Mouse (Mus musculus): ENCODE measurements around the gene Prpf40b. TPM values are rescaled to one million over a fixed set of nuclear protein-coding genes. Genes with fewer than 3 reads are reported as not detected.
"Not testable (repeated sequence)": the region's sequence is repeated elsewhere in the genome, so short reads cannot be mapped to it uniquely, and the experiment has no call there.

Gene Prpf40b
- polyA plus RNA-seq (2014; fragmentation: Nextera tagmentation; extraction: Ambion mirVana) = 34.6 and 37.4 TPM in 2 replicates

GRCm38 (mm10) chr15:99294813-99295374, at the start of gene Prpf40b:
TSS of gene Prpf40b (plus strand) at chr15:99295087.
- Histone ChIP-seq H3K4me3 (ENCODE audit: low read depth, low read length) (peak within 1 kb of the TSS; percentile 60), H3K4me2 (peak within 1 kb of the TSS; percentile 65), H3K9me3 (replicated peaks; ENCODE audit: control insufficient read depth, low read length) (no peaks in the 10 kb centered on the region), H3K36me3 (ENCODE audit: control insufficient read depth, insufficient read depth, low read length) (no peaks in the 10 kb centered on the region), H3K27ac (ENCODE audit: low read depth, low read length) (peak within 1 kb of the TSS; percentile 74), H3K9ac (ENCODE audit: low read depth, low read length) (peak within 1 kb of the TSS; percentile 74), H3K4me1 (ENCODE audit: control insufficient read depth, insufficient read depth, low read length) (0 out of 2 replicates have a peak, but pooled peaks cover 7% of the 10 kb centered on the region), H3K27me3 (ENCODE audit: control insufficient read depth, insufficient read depth, low read length) (no peaks in the 10 kb centered on the region)
- peak; percentile 95 for ATAC-seq (replicated peaks; ENCODE audit: insufficient number of reproducible peaks, low FRiP score, low TSS enrichment)
- under 1% methylated on average over 45 of the region's 64 CpGs for WGBS (ENCODE audit: insufficient replicate concordance)

DNA sequence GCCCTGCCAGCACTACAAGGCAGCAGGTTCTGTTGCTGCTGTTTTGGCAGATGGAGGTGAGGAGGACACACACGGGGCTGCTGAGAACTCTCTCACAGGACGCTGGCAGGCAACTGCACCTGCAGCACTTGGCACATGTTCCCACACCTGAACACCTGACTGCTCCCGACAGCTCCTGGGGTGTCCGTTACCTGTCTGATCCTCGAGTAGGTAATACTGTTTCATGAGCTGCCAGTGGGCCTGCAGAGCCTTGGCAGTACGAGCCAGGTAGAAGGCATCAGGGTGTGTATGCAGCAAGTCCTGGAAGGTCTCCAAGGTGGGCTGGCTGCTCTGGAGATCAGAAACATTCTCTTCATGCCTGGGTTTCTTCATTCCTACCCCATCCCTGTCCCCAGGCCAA, 48.2 kb upstream of the Prpf40b start:
- not testable (repeated sequence) for H3K9ac ChIP-seq (ENCODE audit: low read depth, low read length); H3K4me2 ChIP-seq; H3K27ac ChIP-seq (ENCODE audit: low read depth, low read length); H3K4me3 ChIP-seq (ENCODE audit: low read depth, low read length); H3K27me3 ChIP-seq (ENCODE audit: control insufficient read depth, insufficient read depth, low read length); H3K9me3 ChIP-seq (replicated peaks; ENCODE audit: control insufficient read depth, low read length); ATAC-seq (replicated peaks; ENCODE audit: insufficient number of reproducible peaks, low FRiP score, low TSS enrichment)
- peaks cover 23% of the 10 kb centered on the region for H3K36me3 ChIP-seq (ENCODE audit: control insufficient read depth, insufficient read depth, low read length)
- WGBS (ENCODE audit: insufficient replicate concordance) = 89% methylated on average over 6 of the region's 6 CpGs
- peaks cover 29% of the 10 kb centered on the region for H3K4me1 ChIP-seq (ENCODE audit: control insufficient read depth, insufficient read depth, low read length)

DNA sequence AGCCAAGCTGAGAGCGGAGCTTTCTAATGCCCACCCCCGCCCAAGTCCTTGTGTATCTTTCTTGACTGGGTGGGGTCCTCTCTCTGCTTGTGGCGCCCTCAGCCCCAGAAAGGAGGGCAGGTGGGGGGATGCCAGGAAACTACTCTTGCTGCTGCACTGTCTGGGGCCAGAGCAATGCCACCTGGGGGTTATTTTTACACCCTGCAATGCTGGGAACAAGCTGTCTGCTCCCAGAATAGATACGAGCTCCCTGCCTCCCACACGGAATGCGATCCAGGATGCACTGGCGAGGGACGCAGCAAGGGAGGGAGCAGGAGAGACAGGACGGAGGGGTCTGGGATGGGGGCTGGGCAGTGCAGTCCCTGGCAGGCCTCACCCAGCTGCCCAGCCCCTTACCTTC, 45.9 kb upstream of the Prpf40b start:
- H3K36me3 ChIP-seq (ENCODE audit: control insufficient read depth, insufficient read depth, low read length) = peaks cover 15% of the 10 kb centered on the region

GRCm38 (mm10) chr15:99249938-99250337, 44.9 kb upstream of the Prpf40b start:
- no peak for ATAC-seq (replicated peaks; ENCODE audit: insufficient number of reproducible peaks, low FRiP score, low TSS enrichment)
- H3K27me3 ChIP-seq (ENCODE audit: control insufficient read depth, insufficient read depth, low read length) = no peaks in the 10 kb centered on the region
- no peak overlapping the region for H3K4me3 ChIP-seq (ENCODE audit: low read depth, low read length)
- H3K9me3 ChIP-seq (replicated peaks; ENCODE audit: control insufficient read depth, low read length) = no peaks in the 10 kb centered on the region
- H3K36me3 ChIP-seq (ENCODE audit: control insufficient read depth, insufficient read depth, low read length) = peaks cover 7% of the 10 kb centered on the region; the same call in 1 of the 2 replicates
- H3K9ac ChIP-seq (ENCODE audit: low read depth, low read length) = peak overlapping the region; percentile 54; the same call in 1 of the 2 replicates
- H3K4me1 ChIP-seq (ENCODE audit: control insufficient read depth, insufficient read depth, low read length) = peaks cover 42% of the 10 kb centered on the region
- H3K27ac ChIP-seq (ENCODE audit: low read depth, low read length) = peak overlapping the region; percentile 77
- WGBS (ENCODE audit: insufficient replicate concordance) = 84% methylated on average over 11 of the region's 11 CpGs
- peak overlapping the region; percentile 93 for H3K4me2 ChIP-seq

More for the DNA sequence above, 45.9 kb upstream of the Prpf40b start:
- Histone ChIP-seq H3K27me3 (ENCODE audit: control insufficient read depth, insufficient read depth, low read length) (no peaks in the 10 kb centered on the region), H3K27ac (ENCODE audit: low read depth, low read length) (peak overlapping the region; percentile 77), H3K4me2 (peak overlapping the region; percentile 93), H3K4me3 (ENCODE audit: low read depth, low read length) (no peak overlapping the region), H3K4me1 (ENCODE audit: control insufficient read depth, insufficient read depth, low read length) (peaks cover 36% of the 10 kb centered on the region), H3K9me3 (replicated peaks; ENCODE audit: control insufficient read depth, low read length) (no peaks in the 10 kb centered on the region), H3K9ac (ENCODE audit: low read depth, low read length) (no peak overlapping the region)
- WGBS (ENCODE audit: insufficient replicate concordance) = 42% methylated on average over 9 of the region's 9 CpGs
- ATAC-seq (replicated peaks; ENCODE audit: insufficient number of reproducible peaks, low FRiP score, low TSS enrichment) = peak; percentile 44; the same call in 1 of the 2 replicates

- not testable (repeated sequence) for H3K9me3 ChIP-seq (replicated peaks; ENCODE audit: control insufficient read depth, low read length); ATAC-seq (replicated peaks; ENCODE audit: insufficient number of reproducible peaks, low FRiP score, low TSS enrichment); H3K27me3 ChIP-seq (ENCODE audit: control insufficient read depth, insufficient read depth, low read length); H3K27ac ChIP-seq (ENCODE audit: low read depth, low read length); H3K36me3 ChIP-seq (ENCODE audit: control insufficient read depth, insufficient read depth, low read length)
- peak overlapping the region; percentile 60 for H3K4me3 ChIP-seq (ENCODE audit: low read depth, low read length)
- peak overlapping the region; percentile 72 for H3K9ac ChIP-seq (ENCODE audit: low read depth, low read length)
- H3K4me1 ChIP-seq (ENCODE audit: control insufficient read depth, insufficient read depth, low read length) = peaks cover 42% of the 10 kb centered on the region
- H3K4me2 ChIP-seq = peak overlapping the region; percentile 93
- WGBS (ENCODE audit: insufficient replicate concordance) = 0% methylated on average over 14 of the region's 15 CpGs
Measured at GRCm38 (mm10) chr15:99251111-99251510, 43.8 kb upstream of the Prpf40b start.

DNA sequence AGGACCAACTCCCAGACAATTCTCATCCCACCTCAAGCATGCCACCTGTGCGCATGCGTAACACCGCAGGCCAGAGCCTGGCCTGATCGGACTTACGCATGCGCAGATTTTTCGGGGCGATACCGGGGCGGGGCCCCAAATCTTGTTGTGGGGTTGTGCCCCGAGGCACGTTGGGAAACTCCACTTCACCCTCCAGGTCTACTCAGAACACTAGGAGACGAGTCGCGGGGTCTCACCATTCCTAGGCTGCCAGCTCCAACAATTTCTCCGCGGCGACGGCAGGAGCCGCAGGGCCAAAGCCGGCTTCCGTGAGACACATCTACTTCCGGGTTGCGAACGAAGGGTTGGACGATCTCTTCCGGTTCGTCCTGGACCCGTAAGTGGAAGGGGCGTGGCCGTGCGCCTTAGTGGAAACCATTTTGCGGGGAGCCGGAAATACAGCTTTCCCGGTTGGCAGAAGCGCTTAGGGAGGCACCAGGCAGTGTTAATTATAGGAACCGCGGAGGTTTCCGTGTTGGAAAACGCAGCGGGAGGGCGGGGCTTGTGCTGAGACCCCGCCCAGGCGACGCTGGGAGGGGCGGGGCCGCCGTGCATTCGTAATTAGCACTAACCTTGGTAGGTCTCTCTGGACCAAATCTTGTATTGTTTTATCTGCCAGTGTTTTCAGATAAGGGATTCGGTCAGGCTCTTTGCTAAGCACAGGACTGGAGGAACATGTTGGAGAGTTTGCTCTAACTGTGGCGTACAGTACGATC, 43.1 kb upstream of the Prpf40b start, which contains the start of gene Mcrs1:
Gene Mcrs1, minus strand, starts transcription at position 336 of the 755 bp plus-strand sequence.
- H3K4me2 ChIP-seq = peak within 1 kb of the TSS; percentile 93
- H3K9ac ChIP-seq (ENCODE audit: low read depth, low read length) = peak within 1 kb of the TSS; percentile 80
- no peaks in the 10 kb centered on the region for H3K27me3 ChIP-seq (ENCODE audit: control insufficient read depth, insufficient read depth, low read length)
- peak within 1 kb of the TSS; percentile 99 for H3K27ac ChIP-seq (ENCODE audit: low read depth, low read length)
- H3K4me1 ChIP-seq (ENCODE audit: control insufficient read depth, insufficient read depth, low read length) = peaks cover 42% of the 10 kb centered on the region
- under 1% methylated on average over 52 of the region's 52 CpGs for WGBS (ENCODE audit: insufficient replicate concordance)
- peak within 1 kb of the TSS; percentile 60 for H3K4me3 ChIP-seq (ENCODE audit: low read depth, low read length)
- H3K9me3 ChIP-seq (replicated peaks; ENCODE audit: control insufficient read depth, low read length) = no peaks in the 10 kb centered on the region
- peak; percentile 84 for ATAC-seq (replicated peaks; ENCODE audit: insufficient number of reproducible peaks, low FRiP score, low TSS enrichment)
- H3K36me3 ChIP-seq (ENCODE audit: control insufficient read depth, insufficient read depth, low read length) = 0 out of 2 replicates have a peak, but pooled peaks cover 3% of the 10 kb centered on the region

- no peaks in the 10 kb centered on the region for H3K27me3 ChIP-seq (ENCODE audit: control insufficient read depth, insufficient read depth, low read length)
- peak overlapping the region; percentile 60 for H3K4me3 ChIP-seq (ENCODE audit: low read depth, low read length)
- H3K4me2 ChIP-seq = peak overlapping the region; percentile 93
- H3K9me3 ChIP-seq (replicated peaks; ENCODE audit: control insufficient read depth, low read length) = no peaks in the 10 kb centered on the region
- H3K27ac ChIP-seq (ENCODE audit: low read depth, low read length) = peak overlapping the region; percentile 99
- H3K36me3 ChIP-seq (ENCODE audit: control insufficient read depth, insufficient read depth, low read length) = 0 out of 2 replicates have a peak, but pooled peaks cover 3% of the 10 kb centered on the region
- 4% methylated on average over 22 of the region's 22 CpGs for WGBS (ENCODE audit: insufficient replicate concordance)
- peak overlapping the region; percentile 80 for H3K9ac ChIP-seq (ENCODE audit: low read depth, low read length)
- H3K4me1 ChIP-seq (ENCODE audit: control insufficient read depth, insufficient read depth, low read length) = peaks cover 41% of the 10 kb centered on the region
- peak; percentile 11 for ATAC-seq (replicated peaks; ENCODE audit: insufficient number of reproducible peaks, low FRiP score, low TSS enrichment)
Measured at GRCm38 (mm10) chr15:99252381-99253174, 42.3 kb upstream of the Prpf40b start.

DNA sequence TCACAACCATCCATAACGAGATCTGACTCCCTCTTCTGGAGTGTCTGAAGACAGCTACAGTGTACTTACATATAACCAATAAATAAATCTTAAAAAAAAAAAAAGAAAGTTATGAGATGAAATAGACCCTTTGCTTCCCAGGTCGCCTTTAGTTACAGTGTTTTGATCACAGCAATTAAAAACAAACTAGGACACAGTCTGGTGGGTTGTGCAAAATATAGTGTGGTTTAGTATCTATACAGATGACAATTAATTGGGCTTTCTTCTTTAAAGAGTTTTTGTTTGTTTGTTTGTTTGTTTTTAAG, 41.8 kb upstream of the Prpf40b start:
- not testable (repeated sequence) for H3K4me3 ChIP-seq (ENCODE audit: low read depth, low read length); ATAC-seq (replicated peaks; ENCODE audit: insufficient number of reproducible peaks, low FRiP score, low TSS enrichment); H3K9ac ChIP-seq (ENCODE audit: low read depth, low read length); H3K27me3 ChIP-seq (ENCODE audit: control insufficient read depth, insufficient read depth, low read length); H3K9me3 ChIP-seq (replicated peaks; ENCODE audit: control insufficient read depth, low read length); H3K36me3 ChIP-seq (ENCODE audit: control insufficient read depth, insufficient read depth, low read length)
- Histone ChIP-seq H3K27ac (ENCODE audit: low read depth, low read length) (peak overlapping the region; percentile 99; the same call in 1 of the 2 replicates), H3K4me2 (peak overlapping the region; percentile 93), H3K4me1 (ENCODE audit: control insufficient read depth, insufficient read depth, low read length) (peaks cover 36% of the 10 kb centered on the region)
- 42% methylated on average over 2 of the region's 2 CpGs for WGBS (ENCODE audit: insufficient replicate concordance)

Data from heart, embryonic 11.5 days (tissue).